Mouse (Mus musculus): ENCODE data around the gene Ndufs6.

Ndufs6 gene

DNA sequence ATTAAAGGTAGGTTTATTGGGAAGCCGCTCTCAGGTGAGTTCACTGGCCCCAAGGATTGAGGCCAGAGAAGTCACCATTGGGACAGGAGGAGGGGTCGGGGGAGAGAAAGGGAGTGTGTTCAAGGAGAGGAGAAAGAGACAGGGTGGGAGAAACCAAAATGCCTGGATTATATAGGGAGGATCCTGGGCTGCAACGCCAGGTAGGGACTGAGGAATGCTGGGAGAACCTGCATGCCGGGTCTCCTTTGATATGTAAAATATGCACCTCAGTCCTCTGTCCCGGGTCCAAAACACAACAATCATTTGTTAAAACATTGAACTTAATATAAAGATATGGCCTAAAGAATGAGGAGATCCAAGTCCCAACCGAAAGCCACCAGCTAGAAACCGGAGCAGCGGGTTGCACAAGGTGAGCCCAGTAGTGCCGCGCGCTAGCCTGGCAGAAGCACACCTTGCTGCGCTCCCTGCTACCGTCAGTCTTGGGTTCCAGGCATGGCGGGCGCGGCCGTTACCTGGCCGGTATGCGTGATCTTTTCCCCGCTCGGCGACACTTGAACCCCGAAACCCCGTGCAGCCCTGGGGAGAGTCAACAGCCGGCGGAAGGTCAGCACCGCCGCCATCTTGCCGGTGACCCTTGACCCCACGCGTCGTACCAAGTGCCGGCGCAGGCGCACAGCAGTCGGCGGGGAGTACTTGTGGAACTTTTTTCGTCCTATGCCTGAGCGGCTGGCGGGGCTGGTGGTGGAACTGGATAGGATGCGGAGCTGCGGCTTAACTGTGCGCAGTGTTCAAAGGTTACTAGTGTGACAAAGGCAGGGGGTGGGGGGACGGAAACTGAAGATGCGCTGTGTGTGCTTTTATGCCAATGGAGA, at the start of gene Ndufs6, which contains the start of gene Mrpl36:
Ndufs6 (minus strand) TSS at position 716 of the 872 bp plus-strand sequence.
Mrpl36 (plus strand) TSS at position 687 of the 872 bp plus-strand sequence.
- peak; percentile 96 for DNase-seq (ENCODE audit: low read depth)

DNA sequence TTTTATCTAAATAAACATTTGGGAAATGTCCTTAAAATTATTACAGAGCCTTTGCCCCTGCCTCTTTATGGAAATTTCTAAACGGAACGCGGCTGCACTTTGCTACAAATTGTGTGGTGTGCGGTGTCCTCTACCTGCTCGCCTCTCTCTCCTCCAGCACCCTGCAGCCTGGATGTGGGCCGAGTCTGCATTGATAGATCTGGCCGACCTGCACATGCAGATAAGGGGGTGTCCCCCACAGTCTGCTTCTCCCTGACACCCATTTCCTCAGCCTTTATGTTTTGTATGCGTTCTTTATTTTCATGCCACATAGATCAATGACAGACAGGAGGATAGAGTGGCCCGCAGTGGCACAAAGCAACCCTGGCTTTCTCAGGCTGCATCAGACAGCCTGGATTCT, 49.3 kb upstream of the Ndufs6 start:
- DNase-seq (ENCODE audit: low read depth), result no peak

DNA sequence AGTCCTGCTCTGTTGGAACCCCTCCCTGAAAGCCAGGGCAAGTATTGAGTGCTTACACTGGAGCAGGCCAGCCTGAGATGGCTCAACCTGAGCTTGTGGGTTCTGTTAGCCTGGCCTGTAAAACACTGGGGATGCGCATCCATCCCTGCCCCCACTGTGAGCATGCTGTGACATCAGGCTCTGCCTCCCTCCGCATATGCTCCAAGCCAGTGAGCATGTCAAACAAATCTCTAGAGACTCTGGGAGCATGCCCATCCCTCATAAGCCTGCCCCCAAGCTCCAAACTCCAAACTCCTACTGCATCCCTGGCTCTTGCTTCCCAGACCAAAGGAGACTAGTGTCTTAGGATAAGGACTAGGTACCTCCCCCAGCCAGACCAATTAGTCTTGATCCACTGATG, 46.3 kb upstream of the Ndufs6 start:
- DNase-seq (ENCODE audit: low read depth), result no peak

DNA sequence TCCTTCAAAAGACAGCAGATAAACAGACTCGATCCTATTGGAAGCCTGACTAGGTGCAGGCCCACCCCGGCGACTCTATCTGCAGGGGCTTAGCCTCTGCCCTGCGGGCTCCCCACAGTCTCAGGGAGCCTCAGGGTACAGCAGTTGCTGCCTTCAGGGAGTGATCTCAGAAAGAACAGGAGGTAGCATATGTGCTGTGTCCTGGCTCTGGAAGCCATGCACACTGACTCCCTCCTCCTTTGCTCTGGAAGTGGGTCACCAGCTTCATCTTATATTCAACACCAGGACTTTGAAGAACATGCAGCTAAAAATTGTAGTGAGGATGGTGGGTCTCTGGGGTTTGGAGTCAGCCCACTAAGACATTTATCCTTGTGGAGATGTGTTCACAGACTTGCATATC, 45.0 kb upstream of the Ndufs6 start:
- DNase-seq (ENCODE audit: low read depth), result no peak

DNA sequence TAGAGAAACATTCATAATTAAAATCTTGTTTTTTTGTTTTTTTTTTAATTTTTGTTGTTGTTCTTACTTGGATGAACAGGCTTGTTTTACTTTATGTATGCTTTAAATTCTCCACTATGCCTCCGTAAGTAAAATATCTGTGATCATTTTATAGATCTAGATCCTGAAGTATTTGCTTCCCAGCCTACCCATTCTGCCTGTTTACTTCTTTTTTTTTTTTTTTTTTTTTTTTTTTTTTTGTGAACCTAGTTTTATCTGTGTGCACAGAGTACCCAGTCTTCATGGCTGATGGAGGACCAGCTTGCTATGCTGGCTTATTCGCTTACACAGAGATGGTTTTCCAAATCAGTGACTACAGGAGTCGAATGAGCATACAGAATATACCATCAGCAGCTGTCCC, 28.8 kb upstream of the Ndufs6 start:
- no peak for DNase-seq (ENCODE audit: low read depth)

DNA sequence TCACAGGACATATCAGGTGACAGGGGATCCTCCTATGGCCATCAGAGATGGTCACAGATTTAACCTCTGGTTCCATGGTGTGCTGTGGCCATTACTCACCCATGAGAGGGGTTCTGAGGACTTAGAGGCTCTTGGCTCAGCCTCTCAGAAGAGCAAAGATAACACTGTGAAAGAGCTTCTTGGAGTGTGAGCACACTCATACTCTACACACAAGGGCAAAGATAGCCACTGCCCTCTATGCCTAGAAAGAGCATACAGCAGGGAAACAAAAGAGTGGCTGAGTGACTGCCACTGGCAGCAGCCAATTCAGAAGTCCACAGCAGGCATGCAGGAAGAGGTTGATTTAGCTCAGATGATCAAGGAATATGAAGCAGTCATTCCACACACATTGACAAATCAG, 24.1 kb upstream of the Ndufs6 start:
- no peak for DNase-seq (ENCODE audit: low read depth)

DNA sequence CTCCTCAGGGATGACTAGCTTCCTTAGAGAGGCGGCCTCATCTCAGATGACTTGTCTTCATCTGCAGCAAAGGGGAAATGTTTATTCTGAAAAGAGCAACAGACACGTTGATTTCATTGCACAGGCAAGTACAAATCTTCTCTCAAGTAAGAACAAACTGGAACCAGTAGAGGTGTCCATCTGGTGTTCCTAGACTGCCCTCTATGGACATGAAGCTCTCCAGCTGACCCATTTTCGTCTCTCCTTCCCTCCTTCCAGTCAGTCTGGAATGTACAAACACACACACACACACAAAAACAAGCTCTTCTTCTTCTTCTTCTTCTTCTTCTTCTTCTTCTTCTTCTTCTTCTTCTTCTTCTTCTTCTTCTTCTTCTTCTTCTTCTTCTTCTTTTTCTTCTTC, 23.6 kb upstream of the Ndufs6 start:
- DNase-seq (ENCODE audit: low read depth), result no peak

DNA sequence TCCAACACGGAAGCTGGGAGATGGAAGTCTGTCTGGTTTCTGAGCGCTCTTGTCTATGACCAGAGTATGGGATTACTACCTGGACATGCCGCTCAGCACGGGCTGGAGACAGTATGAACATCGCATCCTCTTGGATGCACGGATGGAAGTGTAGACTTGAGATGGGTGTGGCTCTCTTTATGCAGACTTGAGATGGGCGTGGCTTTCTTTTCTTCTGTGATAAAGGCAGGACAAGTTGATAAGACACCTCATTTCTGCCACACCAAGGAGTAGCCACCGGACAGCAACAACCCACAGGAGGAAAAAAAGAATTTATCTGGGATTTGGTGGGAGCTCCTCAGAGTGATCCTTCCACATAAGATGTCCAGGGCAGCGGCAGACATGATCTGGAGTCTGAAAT, 22.4 kb upstream of the Ndufs6 start:
- DNase-seq (ENCODE audit: low read depth), result no peak

DNA sequence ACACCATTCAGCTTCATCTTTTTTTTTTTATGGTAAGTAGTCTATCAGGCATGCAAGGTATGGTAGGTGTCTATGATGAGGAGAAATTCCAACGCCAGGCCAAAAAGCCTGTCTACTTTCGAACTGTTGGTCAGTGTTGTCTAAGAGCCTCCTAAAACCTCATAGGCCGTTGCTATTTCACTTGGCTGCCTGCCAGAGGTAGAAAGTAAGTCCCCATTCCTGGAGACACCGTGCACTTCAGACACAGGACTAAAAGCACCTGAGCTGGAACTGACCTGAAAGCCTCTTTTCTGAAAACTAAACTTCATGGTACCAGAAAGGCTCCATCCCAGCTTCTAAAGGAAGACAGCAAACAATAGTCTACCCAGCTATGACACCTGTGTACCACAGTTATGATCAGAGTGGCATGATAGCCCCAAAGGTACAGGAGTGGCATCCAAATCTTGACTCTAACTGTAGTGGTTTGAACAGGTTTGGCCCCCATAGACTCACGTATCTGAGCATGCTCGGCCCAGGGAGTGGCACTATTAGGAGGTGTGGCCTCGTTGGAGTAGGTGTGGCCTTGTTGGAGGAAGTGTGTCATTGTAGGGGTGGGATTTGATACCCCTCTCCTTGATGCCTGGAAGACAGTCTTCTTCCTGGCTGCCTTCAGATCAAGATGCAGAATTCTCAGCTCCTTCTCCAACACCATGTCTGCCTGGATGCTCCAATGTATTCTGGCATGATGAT, 19.7 kb upstream of the Ndufs6 start:
- DNase-seq (ENCODE audit: low read depth), result no peak

DNA sequence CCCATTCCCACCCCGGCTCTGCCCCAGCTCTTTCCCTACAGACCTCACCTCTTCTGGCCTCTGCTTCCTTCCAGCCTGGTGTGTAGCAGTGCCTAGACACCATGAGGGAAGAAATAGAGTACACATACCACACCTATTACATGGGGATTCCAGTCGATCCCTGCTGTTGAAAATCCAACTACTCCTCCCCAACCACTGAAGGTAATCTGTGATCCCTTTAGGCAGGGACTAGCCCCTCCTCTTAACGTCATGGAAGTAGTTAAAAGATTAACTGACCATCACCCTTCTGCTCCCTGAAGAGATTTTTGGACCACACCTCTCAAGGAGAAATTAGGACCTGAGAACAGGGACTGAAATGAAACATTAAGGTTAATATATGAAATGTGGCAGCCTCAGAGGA, 18.8 kb upstream of the Ndufs6 start:
- DNase-seq (ENCODE audit: low read depth), result no peak

DNA sequence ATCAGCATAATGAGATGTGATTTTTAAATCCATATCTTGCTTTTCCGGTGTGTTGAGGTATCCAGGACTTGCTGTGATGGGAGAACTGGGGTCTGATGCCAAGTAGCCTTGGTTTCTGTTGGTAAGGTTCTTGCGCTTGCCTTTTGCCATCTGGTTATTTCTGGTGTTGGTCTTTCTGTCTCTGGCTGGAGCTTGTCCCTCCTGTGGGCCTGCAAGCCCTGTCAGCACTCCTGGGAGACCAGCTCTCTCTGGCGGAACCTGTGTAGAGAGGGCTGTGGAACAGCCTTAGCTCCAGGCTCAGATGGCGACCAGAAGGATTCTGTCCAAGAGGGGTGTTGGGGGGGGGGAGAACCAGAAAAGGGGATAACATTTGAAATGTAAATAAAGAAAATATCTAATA, 18.4 kb upstream of the Ndufs6 start:
- DNase-seq (ENCODE audit: low read depth), result no peak

DNA sequence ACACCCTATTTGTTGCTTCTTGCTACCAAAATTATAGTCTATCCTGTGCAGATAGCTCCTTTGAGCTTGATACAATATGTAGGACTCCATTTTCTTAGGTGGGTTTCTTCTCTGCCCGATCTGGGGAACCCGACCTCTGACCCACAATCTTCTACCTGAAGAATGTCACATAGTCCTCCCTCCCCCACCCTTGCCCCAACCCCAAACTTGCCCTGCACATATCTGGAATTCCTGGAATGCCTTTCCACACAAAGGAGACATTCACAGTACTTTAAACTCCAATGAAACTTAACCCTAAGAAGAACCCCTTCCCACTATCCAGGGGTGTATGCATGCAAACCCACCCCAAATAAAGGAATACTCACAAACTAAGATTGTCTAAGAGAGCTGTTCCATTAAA, 17.8 kb upstream of the Ndufs6 start:
- no peak for DNase-seq (ENCODE audit: low read depth)

DNA sequence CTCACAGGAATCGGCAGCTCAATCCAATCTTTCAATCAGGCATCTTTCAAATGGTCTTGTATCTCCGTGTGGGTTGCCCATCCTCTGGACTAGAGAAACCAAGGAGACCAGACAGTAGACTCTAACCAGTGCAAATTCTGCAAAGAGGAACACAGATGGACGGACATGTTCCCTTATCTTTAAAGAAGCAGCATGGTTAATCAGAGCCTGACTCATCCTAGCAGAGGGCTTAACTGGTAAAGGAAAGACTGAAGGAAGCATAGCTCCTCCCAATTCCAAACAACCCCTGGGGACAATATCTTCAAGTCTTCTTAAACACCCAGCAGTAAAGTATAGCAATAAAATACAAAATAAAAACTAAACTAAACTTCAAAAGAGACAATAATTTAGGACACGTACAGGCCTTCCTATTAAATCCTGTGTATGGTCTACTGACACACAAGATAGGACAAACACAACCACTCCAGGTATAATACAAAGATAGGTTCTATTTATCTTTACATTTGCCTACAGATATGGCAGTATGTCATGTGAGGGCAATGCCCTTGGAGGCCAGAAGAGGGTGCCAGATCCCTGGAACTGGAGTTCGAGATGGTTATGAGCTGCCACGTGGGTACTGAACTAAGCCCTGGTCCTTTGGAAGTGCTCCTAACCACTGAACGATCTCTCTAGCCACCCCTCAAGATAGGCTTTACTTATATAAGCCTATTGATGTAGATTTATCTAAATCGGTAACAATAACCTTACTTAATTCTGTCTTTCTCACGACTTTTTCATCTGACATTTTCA, 17.0 kb upstream of the Ndufs6 start:
- DNase-seq (ENCODE audit: low read depth), result peak; percentile 65

DNA sequence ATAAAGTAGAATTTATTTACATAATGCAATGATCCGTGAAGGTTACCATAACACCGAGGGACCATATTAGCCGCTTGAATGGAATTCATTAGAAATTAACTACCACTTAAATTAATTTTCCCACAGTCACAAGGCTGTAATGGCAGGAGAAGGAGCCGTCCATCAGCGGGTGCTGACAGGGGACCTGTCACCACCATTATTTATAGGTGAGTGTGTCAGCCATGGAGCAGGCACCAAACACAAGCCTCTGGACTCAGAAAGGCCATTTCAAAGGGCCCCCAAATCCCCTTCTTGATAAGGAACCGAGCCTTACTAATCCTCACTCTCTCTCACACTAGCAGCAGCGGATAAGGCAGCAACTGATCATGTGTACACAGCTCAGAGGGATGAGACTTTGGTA, 8.4 kb upstream of the Ndufs6 start:
- no peak for DNase-seq (ENCODE audit: low read depth)

DNA sequence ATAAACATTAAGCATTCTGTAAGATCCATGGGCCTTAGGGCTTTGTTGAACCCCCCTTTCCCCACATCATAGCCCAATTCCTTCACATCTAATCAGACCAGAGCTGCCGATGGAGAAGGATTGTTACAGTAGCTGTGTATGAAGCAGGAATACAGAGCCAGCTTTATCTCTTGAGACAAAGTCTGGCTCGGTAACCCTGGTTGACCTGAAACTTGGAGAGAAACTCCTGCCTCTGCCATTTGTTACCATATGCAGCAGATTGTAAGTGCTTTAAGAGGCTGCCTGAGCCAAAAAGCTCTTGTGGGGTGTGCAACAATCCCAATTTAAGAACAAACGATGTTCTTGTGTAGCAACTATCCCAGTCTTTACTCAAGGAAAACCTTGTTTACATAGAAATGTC, 3.4 kb upstream of the Ndufs6 start:
- DNase-seq (ENCODE audit: low read depth), result no peak

DNA sequence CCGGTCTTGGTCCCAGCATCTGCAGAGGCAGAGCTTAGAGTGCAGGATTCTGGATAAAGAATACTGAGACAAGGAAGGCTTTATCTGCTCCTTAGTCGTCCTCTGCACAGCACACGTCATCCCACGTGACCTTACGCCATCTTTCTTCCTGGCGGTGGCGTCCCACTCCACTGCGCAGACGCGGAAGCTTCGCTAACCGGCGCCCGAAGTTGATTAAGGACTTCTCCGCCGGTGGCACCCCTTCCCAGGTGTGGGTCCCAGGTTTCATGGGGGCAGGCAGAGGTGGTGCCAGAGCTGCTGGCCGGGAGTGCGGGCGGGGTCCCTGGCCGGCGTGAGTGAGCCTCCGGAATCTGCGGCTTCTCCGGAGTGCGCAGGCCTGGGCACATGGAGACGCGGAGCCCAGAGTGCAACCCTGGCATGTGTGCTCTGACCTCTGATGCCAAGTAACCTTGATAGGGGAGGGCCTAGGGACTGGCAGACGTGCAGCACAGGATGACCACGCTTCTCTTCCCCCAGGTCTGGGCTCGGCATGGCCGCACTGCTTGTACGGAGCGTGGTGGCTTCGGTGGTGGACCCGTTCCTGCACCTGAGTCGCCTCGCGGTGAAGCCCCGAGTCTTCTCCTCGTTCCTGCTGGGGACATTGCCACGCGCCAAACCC, 2.6 kb upstream of the Ndufs6 start:
- DNase-seq (ENCODE audit: low read depth), result peak; percentile 92

DNA sequence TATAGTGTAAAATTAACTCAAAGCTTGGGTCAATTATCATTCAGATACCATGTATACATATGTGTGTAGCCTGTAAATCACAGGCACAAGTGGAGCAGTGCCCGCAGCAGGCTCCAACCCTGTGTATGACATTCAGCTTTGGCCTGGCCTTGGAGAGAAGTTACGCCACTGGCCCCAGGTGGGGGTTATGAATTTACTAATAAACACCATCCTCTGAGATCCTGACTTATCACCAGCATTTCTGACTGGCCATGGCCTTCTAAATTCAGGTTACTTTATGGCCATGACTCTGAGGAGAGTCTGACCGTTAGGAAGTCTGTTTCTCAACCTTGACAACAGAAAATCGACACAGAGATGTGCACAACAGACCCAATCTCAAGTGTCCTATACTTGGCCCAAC, 4.9 kb downstream of the Ndufs6 start:
- no peak for DNase-seq (ENCODE audit: low read depth)

DNA sequence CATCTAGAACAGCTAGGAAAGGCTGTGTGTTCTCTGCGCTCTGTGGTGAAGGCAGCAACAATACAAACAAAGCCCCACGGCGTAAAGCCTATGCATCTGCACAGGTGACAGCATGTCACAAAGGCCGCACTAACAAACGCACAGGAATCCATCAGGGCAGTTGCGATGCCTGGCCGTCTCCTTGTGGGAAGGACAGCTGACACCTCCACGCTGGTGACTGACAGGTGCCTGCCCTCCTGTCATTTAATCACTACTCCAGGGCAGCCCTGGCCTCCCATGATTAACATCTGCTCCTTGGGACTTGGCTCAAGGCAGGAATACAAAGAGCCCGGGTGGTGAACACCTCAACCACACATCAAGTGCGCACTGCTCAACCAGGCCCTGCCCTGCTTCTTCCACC, 5.7 kb downstream of the Ndufs6 start:
- no peak for DNase-seq (ENCODE audit: low read depth)

DNA sequence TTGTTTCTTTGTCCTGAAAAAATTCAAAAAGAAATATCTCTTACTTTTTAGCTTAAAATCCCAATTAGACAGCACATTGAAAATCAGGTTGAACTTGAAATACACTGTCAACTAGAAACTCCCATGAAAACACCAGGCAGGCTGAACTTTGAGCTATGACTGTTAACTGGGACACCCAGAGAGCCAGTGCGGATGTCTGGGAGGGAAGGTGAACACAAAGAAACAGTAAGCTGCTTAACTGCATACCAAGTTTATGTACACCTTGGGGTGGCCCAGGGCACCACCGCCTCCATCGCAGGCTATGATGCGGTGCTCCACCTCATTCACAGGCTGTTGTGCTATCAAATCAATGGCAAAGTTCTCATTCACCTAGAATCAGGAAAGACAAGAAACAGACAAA, 8.3 kb downstream of the Ndufs6 start:
- no peak for DNase-seq (ENCODE audit: low read depth)

DNA sequence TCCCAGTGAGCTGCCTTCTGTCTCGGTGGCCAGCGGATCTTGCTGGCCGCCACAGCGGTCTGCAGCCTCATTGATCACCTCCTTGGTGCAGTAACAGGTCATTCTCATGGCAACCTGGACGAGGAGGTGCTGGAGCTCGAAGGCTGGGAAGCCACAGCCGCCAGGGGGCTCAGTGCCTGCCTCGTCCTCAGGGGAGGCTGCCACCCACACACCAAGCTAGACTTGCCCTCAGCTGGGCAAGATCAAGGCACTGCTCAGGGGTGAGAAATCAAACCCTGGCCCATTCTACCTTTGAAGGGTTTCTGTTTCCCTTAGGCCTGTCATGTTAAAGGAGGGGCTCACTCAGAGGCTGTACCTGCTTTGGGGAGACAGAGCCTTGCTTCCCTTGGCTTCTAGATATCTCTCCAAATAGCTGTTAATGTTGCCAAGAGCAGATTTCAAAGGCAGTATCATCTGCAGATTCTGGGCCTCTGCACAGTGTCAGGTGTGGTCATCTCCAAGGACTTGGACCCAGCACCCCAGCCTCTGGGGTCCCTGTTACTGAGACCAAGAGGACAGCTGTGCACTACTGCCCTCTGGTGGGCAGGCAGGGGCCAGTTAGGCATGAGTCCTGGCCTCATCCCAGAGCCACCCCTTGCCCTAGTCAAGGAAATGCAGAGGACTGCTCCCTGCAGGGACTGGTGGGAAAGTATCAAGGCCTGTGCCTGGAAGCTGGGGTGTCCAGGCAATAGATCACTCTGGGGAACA, 18.0 kb downstream of the Ndufs6 start:
- DNase-seq (ENCODE audit: low read depth), result peak; percentile 41

DNA sequence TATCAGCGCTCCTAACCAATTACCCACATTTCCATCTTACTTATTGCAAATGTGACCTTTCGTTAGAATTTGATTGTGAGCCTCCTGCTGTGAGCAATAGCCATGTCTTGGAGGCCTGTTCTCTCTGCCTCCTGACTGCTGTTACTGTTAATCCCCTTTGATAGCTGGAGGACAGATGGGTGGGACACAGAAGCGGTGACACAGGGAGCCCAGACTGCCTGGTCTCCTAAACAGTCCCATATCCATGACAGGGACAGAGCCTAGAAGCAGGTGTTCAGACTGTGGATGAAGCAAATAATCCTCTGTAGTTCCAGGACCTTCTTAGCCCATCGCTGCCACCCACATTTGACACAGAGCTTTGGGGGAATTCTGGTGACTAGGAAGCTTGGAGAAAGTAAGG, 21.9 kb downstream of the Ndufs6 start:
- DNase-seq (ENCODE audit: low read depth), result no peak

DNA sequence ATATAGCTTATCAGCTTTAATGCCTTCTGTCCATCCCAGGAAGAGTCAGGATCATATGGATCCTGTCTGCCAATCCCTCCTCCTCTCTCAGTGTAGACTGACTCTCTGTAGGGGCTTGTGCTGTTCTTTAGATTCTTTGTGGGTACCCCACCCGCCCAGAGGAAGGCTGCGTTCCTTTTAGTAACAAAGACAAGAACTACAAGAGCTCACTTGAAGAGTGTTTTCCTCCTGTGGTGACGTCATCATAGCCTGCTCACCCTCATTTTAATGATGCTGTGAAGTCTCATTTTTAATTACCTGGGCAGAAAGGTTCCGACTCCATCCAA, 22.3 kb downstream of the Ndufs6 start:
- no peak for DNase-seq (ENCODE audit: low read depth)
